Mouse (Mus musculus): ENCODE measurements around the gene Cmss1.

DNA sequence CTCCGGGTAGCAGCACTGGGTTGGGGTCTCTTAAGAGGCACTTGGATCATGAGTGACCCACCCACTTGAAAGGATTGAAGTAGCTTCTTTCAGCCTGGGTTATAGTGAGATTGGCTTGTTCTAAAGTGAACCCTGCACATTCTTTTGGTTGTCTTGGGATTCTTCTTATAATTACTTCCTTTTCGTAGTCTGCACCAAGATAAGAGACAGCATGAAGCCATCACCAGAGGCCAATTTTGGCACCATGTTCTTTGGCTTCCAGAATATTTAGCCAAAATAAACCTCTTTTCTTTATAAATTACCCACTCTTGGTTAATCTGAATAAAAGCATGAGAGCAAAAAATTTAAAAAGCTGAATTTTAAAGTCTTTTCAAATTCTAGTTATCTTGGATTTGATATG lies 136.8 kb downstream of the Cmss1 start:
- TF ChIP-seq CTCF (IDR thresholded peaks at IDR 0.05; ENCODE audit: borderline replicate concordance, insufficient read depth, low read length) (no peak), POLR2A (IDR thresholded peaks at IDR 0.05; ENCODE audit: low read depth, low read length) (no peak)

All from embryonic fibroblast, embryonic 13.5 days (primary cell).